ENCODE assay signal across 8 mouse cellular contexts in genomic region chr2:16738241-16738640, GRCm38 (mm10).
DNase-seq lines count a peak whose midpoint lies in the region; ATAC-seq and TF ChIP-seq lines count a peak whose summit lies in the region.

No protein-coding gene starts in this region.

- H3K27ac ChIP-seq in gastrocnemius, adult 2 months: peak overlapping the region; percentile 83
- H3K27ac ChIP-seq in cerebellum, adult 2 months (ENCODE audit: insufficient read depth, low read length): no peak overlapping the region
- H3K27ac ChIP-seq in hindbrain, embryonic 10.5 days: no peak overlapping the region

- TF ChIP-seq CTCF in gastrocnemius, adult 2 months (IDR thresholded peaks at IDR 0.05): no peak
- no peak for TF ChIP-seq CTCF in cerebellum, adult 2 months (IDR thresholded peaks at IDR 0.05; ENCODE audit: borderline replicate concordance, insufficient read depth, low read depth, low read length)

- peak overlapping the region; percentile 6 for H3K4me3 ChIP-seq in megakaryocyte, embryonic 14.5 days (replicated peaks)
- peak overlapping the region; percentile 58 for H3K4me3 ChIP-seq in gastrocnemius, adult 2 months
- no peak overlapping the region for H3K4me3 ChIP-seq in cerebellum, adult 2 months (replicated peaks; ENCODE audit: insufficient read depth, low read depth, low read length)
- H3K4me3 ChIP-seq in hindbrain, embryonic 10.5 days: no peak overlapping the region

- H3K27me3 ChIP-seq in megakaryocyte, embryonic 14.5 days (replicated peaks): no peaks in the 10 kb centered on the region
- no peaks in the 10 kb centered on the region for H3K27me3 ChIP-seq in cerebellum, adult 2 months (ENCODE audit: control insufficient read depth, insufficient read depth, low read length)
- no peaks in the 10 kb centered on the region for H3K27me3 ChIP-seq in hindbrain, embryonic 10.5 days (ENCODE audit: insufficient read depth, poor library complexity, severe bottlenecking)

- DNase-seq in gastrocnemius, adult 2 months: peak; percentile 85
- DNase-seq in left cerebral cortex, adult 9 months (ENCODE audit: low spot score in 2 of 2): peak; percentile 61 to 83
- DNase-seq in ovary, postnatal 14 days (ENCODE audit: low spot score): peak; percentile 54
- no peak for DNase-seq in cerebellum, adult 2 months
- no peak for DNase-seq in hindbrain, embryonic 10.5 days (ENCODE audit: low spot score)

- 0 out of 2 replicates have a peak, but pooled peaks cover 4% of the 10 kb centered on the region for H3K4me1 ChIP-seq in megakaryocyte, embryonic 14.5 days
- H3K4me1 ChIP-seq in cerebellum, adult 2 months (ENCODE audit: control insufficient read depth, insufficient read depth, low read length): no peaks in the 10 kb centered on the region
- no peaks in the 10 kb centered on the region; the same call in 1 of the 2 replicates for H3K4me1 ChIP-seq in hindbrain, embryonic 10.5 days (replicated peaks)

- WGBS in cerebellum, adult 2 months: 35% methylated on average over 8 of the region's 8 CpGs
- WGBS in hindbrain, embryonic 10.5 days: 63% methylated on average over 8 of the region's 8 CpGs

- no peaks in the 10 kb centered on the region for H3K36me3 ChIP-seq in megakaryocyte, embryonic 14.5 days (replicated peaks; ENCODE audit: low read length)
- no peaks in the 10 kb centered on the region for H3K36me3 ChIP-seq in hindbrain, embryonic 10.5 days

- intact Hi-C loops in gastrocnemius, adult 2 months (cut with DNase I): no loop called here

- no peak for ATAC-seq in megakaryocyte, adult 5-6 weeks (ENCODE audit: poor library complexity, severe bottlenecking)
- peak; percentile 56 to 63 for ATAC-seq in hematopoietic stem cell, adult 5-6 weeks (replicated peaks in 1 of 2; ENCODE audit: insufficient read depth in 1 of 2, low FRiP score in 2 of 2, low TSS enrichment in 1 of 2, low read depth in 1 of 2, poor library complexity in 2 of 2, severe bottlenecking in 2 of 2)

- no peaks in the 10 kb centered on the region for H3K9me3 ChIP-seq in megakaryocyte, embryonic 14.5 days
- H3K9me3 ChIP-seq in hindbrain, embryonic 10.5 days: no peaks in the 10 kb centered on the region

- no peak for TF ChIP-seq POLR2A in cerebellum, adult 2 months (IDR thresholded peaks at IDR 0.05; ENCODE audit: borderline replicate concordance, insufficient read depth, low read length)

Comparison
In these comparisons a context has a peak if more than half of its experiments do, and no peak if none do; other contexts are left out.
1. H3K4me3 ChIP-seq: peak in megakaryocyte, embryonic 14.5 days (single experiment) and gastrocnemius, adult 2 months (single experiment); none in cerebellum, adult 2 months (single experiment) and hindbrain, embryonic 10.5 days (single experiment).
2. DNase-seq: peak in gastrocnemius, adult 2 months (single experiment), left cerebral cortex, adult 9 months (2 of 2) and ovary, postnatal 14 days (single experiment); none in cerebellum, adult 2 months (0 of 2) and hindbrain, embryonic 10.5 days (single experiment).